Mouse (Mus musculus) neural tube, embryonic 14.5 days (tissue): ENCODE measurements at regions not wholly inside any gene's neighbourhood (a gene's known extent, or its start where the extent isn't known, plus 50 kb on each side); places are given as distances from the start of the nearest gene placed in this dataset.

ENCODE experiments used
- ATAC-seq: fragments of 200-750 bp; cut with Nextera tagmentation; 2 replicates; pipeline ENCODE4 v1.8.0; 2017; ENCODE audit warnings: low read depth, mild to moderate bottlenecking, moderate TSS enrichment, moderate library complexity
- H3K27ac ChIP-seq: fragments of 300-500 bp; sonication (generic); 2 replicates; pipeline ENCODE4 v1.5.1; 2014; ENCODE audit warnings: low read depth, mild to moderate bottlenecking, control low read depth, low read length, moderate library complexity, mixed read lengths
- H3K27me3 ChIP-seq: fragments of 300-500 bp; sonication (generic); 2 replicates; pipeline ENCODE4 v1.6.1; 2014; ENCODE audit warnings: low read length; ENCODE audit not compliant: control insufficient read depth, insufficient read depth
- H3K36me3 ChIP-seq: fragments of 300-500 bp; sonication (generic); 2 replicates; pipeline ENCODE4 v1.6.1; 2014; ENCODE audit warnings: low read length, mixed read lengths; ENCODE audit not compliant: control insufficient read depth, insufficient read depth
- H3K4me1 ChIP-seq: fragments of 300-500 bp; sonication (generic); 2 replicates; pipeline ENCODE4 v1.6.1; 2014; ENCODE audit warnings: low read length; ENCODE audit not compliant: control insufficient read depth, insufficient read depth
- H3K4me2 ChIP-seq: fragments of 300-500 bp; sonication (generic); 2 replicates; pipeline ENCODE4 v1.6.1; 2014; ENCODE audit warnings: mild to moderate bottlenecking, low read depth, low read length, control low read depth
- H3K4me3 ChIP-seq: fragments of 300-500 bp; sonication (generic); 2 replicates; pipeline ENCODE4 v1.5.1; 2014; ENCODE audit warnings: low read depth, low read length, control low read depth, mixed read lengths
- H3K9ac ChIP-seq: fragments of 300-500 bp; sonication (generic); replicated peaks from 2 replicates; pipeline ENCODE4 v1.6.1; 2014; ENCODE audit warnings: low read depth, mild to moderate bottlenecking, control low read depth, low read length, mixed read lengths
- H3K9me3 ChIP-seq: fragments of 300-500 bp; sonication (generic); 2 replicates; pipeline ENCODE4 v1.6.1; 2016; ENCODE audit warnings: low read length; ENCODE audit not compliant: control insufficient read depth
- WGBS: fragments of 180-500 bp; shearing (Covaris S2); extraction: QIAGEN DNeasy Blood & Tissue Kit; methylation state at CpG from one replicate; pipeline ENCODE4 v1.1.7; 2014; 5-methylcytosine and 5-hydroxymethylcytosine counted together

DNA sequence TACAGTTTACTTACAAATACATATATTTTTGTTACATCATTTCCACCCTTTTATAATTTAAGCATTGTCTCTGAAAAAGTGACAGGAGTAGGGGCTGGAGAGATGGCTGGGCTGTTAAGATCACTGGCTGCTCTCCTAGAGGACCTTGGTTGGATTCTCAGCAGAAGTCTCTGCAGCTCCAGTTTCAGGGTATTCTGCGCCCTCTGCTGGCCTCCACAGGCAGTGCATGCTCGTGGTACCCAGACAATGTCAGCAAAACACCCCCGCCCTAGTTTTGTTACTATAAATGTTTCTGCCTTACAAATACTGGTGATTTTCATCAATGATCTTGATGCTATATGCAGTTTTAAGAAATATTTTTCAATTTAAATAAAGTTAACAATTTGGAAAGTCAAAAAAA lies 190.7 kb upstream of the Tas2r134 start:
- Histone ChIP-seq H3K4me2 (no peak overlapping the region), H3K27me3 (no peaks in the 10 kb centered on the region), H3K4me3 (no peak overlapping the region), H3K9ac (no peak overlapping the region), H3K36me3 (no peaks in the 10 kb centered on the region), H3K4me1 (no peaks in the 10 kb centered on the region), H3K9me3 (no peaks in the 10 kb centered on the region), H3K27ac (no peak overlapping the region)
- WGBS = 46% methylated on average over 3 of the region's 3 CpGs
- no peak for ATAC-seq

DNA sequence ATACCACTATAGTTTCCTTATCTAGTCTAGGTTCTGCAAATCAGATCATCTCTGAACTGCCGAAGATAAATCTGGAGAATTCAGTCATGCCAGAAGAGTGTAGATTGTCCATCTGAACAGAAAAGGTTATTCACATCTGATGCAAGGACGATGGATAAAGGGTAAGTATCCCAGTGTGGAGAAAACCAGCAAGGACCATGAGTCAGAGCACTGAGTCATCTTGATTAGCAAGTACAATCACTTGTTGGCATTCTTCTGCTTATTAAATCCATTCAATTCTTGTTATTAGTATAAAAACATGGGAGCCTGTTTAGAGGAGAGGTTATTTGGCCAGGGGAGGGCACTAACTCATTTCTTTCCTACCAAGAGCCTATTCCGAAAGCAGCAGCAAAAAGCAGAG lies 195.7 kb upstream of the Tas2r134 start:
- no peak overlapping the region for H3K27ac ChIP-seq

DNA sequence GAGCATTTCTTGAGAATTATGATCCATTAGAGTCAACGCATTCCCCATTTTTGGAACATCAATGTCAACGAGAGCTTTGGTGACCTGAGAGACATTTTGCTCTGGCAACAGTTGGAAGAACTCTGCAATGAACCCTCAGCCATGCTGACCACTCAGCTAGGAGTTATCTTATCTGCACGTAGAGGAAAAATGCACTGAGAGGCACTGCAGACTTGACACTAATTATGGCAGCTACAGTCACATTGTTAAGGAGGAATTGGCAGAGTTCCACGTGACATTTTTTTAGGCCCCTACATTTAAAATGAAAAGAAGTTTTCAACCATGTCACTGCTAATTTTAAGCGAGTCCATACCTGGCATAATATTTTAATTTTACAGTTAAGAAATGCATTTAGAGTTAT lies 197.6 kb upstream of the Tas2r134 start:
- 83% methylated on average over 5 of the region's 5 CpGs for WGBS
- Histone ChIP-seq H3K4me1 (no peaks in the 10 kb centered on the region), H3K27ac (no peak overlapping the region), H3K4me2 (no peak overlapping the region), H3K4me3 (no peak overlapping the region), H3K27me3 (no peaks in the 10 kb centered on the region), H3K9ac (no peak overlapping the region), H3K36me3 (no peaks in the 10 kb centered on the region), H3K9me3 (no peaks in the 10 kb centered on the region)
- no peak for ATAC-seq

More for the DNA sequence above, 195.7 kb upstream of the Tas2r134 start:
- Histone ChIP-seq H3K27me3 (no peaks in the 10 kb centered on the region), H3K4me1 (no peaks in the 10 kb centered on the region), H3K4me3 (no peak overlapping the region), H3K4me2 (no peak overlapping the region), H3K36me3 (no peaks in the 10 kb centered on the region), H3K9me3 (no peaks in the 10 kb centered on the region), H3K9ac (no peak overlapping the region)
- WGBS = 90% methylated on average over 3 of the region's 3 CpGs
- ATAC-seq = no peak

DNA sequence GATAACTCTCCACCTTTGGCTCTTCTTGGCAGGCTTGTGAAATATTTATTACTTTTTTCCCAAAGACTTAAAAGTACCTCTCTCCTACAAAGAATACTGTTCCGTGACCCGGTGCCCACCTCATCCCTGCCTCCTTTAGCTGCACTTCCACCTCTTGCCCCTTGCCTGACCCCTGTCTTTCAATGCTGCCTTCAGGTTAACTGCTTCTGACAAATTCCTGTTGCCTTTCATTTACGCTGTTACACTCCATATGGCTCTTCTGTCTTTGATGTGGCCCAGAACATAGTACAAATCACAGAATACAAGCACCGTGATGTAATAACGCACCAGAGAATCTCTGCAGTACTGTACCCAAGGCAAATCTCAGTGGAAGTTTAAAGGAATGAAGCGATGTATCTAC lies 204.9 kb upstream of the Tas2r134 start:
- H3K4me1 ChIP-seq = no peaks in the 10 kb centered on the region
- no peak overlapping the region for H3K27ac ChIP-seq
- H3K4me2 ChIP-seq = no peak overlapping the region
- no peak for ATAC-seq
- no peaks in the 10 kb centered on the region for H3K27me3 ChIP-seq
- H3K36me3 ChIP-seq = no peaks in the 10 kb centered on the region
- no peaks in the 10 kb centered on the region for H3K9me3 ChIP-seq
- no peak overlapping the region for H3K9ac ChIP-seq
- WGBS = 33% methylated on average over 6 of the region's 6 CpGs
- H3K4me3 ChIP-seq = no peak overlapping the region

DNA sequence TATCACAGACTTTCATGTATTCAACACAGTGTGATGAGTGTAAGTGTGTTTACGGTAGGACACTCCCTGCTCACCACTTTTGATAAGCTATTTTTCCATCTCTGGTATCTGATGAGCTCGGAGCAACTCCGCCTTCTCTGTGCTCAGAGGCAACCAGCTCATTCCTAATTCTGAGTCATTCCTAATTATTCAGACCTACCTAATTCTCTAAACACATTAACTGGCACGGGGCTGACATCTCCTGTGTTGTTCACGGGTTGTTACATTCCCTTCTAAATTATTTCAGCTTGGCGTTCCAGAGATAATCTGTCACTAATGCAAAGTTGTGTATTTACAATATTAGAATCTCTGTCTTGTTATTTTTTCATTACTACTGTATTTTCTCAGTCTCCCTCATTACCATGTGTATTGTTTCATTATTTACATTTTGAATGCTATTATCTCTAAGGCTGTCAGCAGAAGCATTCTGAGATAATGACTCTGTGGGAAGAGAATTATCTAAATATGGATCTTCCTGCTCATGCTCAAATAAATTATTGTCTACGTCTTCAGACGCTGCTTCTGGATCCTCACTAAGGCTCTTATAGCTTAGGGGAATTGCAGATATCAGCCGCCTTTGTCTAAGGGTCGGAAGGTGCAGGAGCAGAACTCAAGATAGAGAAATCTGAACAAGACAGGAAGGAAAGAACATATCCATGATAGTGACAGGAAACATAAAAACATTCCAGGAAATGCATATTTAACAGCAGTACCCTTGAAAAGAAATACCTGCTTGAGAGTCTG lies 209.2 kb upstream of the Tas2r134 start:
- no peak overlapping the region for H3K9ac ChIP-seq
- H3K4me2 ChIP-seq = no peak overlapping the region
- H3K4me1 ChIP-seq = no peaks in the 10 kb centered on the region
- WGBS = 58% methylated on average over 10 of the region's 10 CpGs
- no peaks in the 10 kb centered on the region for H3K27me3 ChIP-seq
- no peaks in the 10 kb centered on the region for H3K9me3 ChIP-seq
- no peaks in the 10 kb centered on the region for H3K36me3 ChIP-seq
- no peak overlapping the region for H3K27ac ChIP-seq
- ATAC-seq = no peak
- no peak overlapping the region for H3K4me3 ChIP-seq

DNA sequence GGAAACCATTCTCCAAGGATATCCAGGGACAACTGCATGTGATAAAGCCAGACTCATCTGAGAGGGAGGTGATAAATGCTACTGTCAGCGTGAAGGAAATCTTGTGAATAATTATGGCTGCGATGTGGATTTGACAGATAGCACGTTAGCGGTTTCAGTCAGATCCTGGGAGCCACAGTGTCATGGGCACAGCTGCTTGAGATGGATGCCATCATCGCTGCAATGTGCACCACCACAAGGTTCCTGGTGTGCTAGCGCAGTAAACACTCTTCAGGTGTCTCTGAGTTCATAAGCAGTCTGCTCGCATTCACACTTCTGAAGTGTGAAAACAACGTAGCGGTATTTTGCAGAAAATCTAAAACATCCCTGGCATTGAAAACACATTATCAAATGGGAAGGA lies 238.9 kb upstream of the Tas2r134 start:
- ATAC-seq = no peak
- Histone ChIP-seq H3K27ac (no peak overlapping the region), H3K4me2 (no peak overlapping the region), H3K4me1 (no peaks in the 10 kb centered on the region), H3K4me3 (no peak overlapping the region), H3K36me3 (no peaks in the 10 kb centered on the region), H3K9me3 (no peaks in the 10 kb centered on the region), H3K27me3 (no peaks in the 10 kb centered on the region), H3K9ac (no peak overlapping the region)
- 81% methylated on average over 9 of the region's 9 CpGs for WGBS

DNA sequence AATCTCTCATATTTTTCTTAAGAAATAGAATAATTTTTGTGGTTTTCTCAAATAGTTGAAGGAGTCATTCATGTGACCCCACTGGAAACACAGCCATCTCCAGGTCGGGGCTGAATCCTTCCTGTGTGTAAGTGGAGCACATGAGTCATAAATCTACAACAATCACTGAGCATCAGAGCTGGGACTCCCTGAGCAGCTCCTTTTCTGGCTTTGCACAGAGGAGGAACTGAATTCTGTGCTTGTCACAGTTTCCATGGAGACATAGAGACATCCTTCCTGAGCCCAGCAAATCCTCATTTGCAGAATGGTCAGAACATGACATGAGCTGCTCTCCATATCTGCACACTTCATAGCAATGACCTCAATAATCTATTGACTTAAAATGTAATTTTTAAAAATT lies 238.2 kb upstream of the Rnd3 start:
- Histone ChIP-seq H3K36me3 (no peaks in the 10 kb centered on the region), H3K4me3 (no peak overlapping the region), H3K9ac (no peak overlapping the region), H3K4me1 (no peaks in the 10 kb centered on the region), H3K27me3 (no peaks in the 10 kb centered on the region), H3K27ac (no peak overlapping the region), H3K9me3 (no peaks in the 10 kb centered on the region), H3K4me2 (no peak overlapping the region)
- no peak for ATAC-seq
- 14% methylated on average over 1 of the region's 1 CpGs for WGBS

DNA sequence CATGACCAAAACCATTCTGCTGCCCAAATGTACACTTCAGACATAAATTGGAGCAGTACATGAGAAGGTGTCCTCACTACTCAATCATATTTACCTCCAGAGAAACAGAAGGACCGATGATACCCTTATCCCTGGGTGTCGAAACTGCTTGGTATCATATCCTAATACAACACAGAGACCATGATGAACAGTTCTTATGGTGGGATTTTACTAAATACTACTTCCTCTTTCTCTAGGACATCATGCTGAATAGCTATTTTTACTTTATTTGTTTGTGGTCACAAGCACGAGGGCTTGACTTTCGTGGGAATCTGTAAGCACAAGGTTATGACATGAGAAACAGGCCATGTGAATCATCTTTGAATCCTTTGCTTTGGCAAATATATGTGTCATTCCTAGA lies 227.7 kb upstream of the Rnd3 start:
- H3K9ac ChIP-seq = no peak overlapping the region
- no peaks in the 10 kb centered on the region for H3K9me3 ChIP-seq

DNA sequence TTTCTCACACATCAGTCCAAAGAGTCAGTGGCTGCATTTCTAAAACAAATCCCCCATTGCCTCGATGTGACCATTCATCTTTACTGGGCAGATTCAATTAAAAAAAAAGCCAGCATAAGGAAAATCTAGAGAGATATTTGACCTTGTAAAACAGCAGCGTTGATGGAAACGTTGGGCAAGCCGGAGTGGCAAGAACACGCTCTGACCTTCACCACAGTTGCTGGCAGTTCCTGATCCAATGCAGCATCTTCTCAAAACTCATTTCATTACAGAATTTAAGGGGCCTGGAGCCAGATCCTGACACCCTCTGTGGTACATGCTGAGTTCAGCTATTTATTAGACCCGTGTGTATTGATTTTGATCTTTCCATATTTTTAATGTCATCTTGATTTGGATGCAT lies 225.7 kb upstream of the Rnd3 start:
- Histone ChIP-seq H3K27ac (no peak overlapping the region), H3K4me1 (no peaks in the 10 kb centered on the region), H3K4me2 (no peak overlapping the region), H3K9me3 (no peaks in the 10 kb centered on the region), H3K4me3 (no peak overlapping the region), H3K36me3 (no peaks in the 10 kb centered on the region), H3K27me3 (no peaks in the 10 kb centered on the region), H3K9ac (no peak overlapping the region)
- WGBS = 91% methylated on average over 6 of the region's 6 CpGs
- no peak for ATAC-seq

More for the DNA sequence above, 227.7 kb upstream of the Rnd3 start:
- no peak overlapping the region for H3K4me2 ChIP-seq
- no peak for ATAC-seq
- WGBS = 93% methylated on average over 4 of the region's 4 CpGs
- H3K4me1 ChIP-seq = no peaks in the 10 kb centered on the region
- no peak overlapping the region for H3K27ac ChIP-seq
- H3K4me3 ChIP-seq = no peak overlapping the region
- no peaks in the 10 kb centered on the region for H3K36me3 ChIP-seq
- no peaks in the 10 kb centered on the region for H3K27me3 ChIP-seq
